Mouse (Mus musculus) stomach, postnatal 0 days (tissue): ENCODE measurements around the gene Aspg. TPM values are rescaled to one million over a fixed set of nuclear protein-coding genes. Genes with fewer than 3 reads are reported as not detected.

ENCODE experiments used
- ATAC-seq: fragments of 200-750 bp; cut with Nextera tagmentation; 2 replicates; pipeline ENCODE4 v1.8.0; 2017; ENCODE audit not compliant: low FRiP score, low TSS enrichment
- DNase-seq: peaks from one replicate; pipeline ENCODE4 v3.0.0-alpha.2; 2016; ENCODE audit warnings: low spot score
- H3K27ac ChIP-seq: fragments of 300-500 bp; sonication (generic); replicated peaks from 2 replicates; pipeline ENCODE4 v1.5.1; 2014; ENCODE audit warnings: mild to moderate bottlenecking, control low read depth
- H3K27me3 ChIP-seq: fragments of 300-500 bp; sonication (generic); 2 replicates; pipeline ENCODE4 v1.6.1; 2014; ENCODE audit warnings: low read length; ENCODE audit not compliant: control insufficient read depth, insufficient read depth
- H3K36me3 ChIP-seq: fragments of 300-500 bp; sonication (generic); 2 replicates; pipeline ENCODE4 v1.6.1; 2014; ENCODE audit warnings: low read length, mixed read lengths; ENCODE audit not compliant: control insufficient read depth, insufficient read depth
- H3K4me1 ChIP-seq: fragments of 300-500 bp; sonication (generic); replicated peaks from 2 replicates; pipeline ENCODE4 v1.6.1; 2014; ENCODE audit warnings: antibody characterized with exemption; ENCODE audit not compliant: control insufficient read depth, insufficient read depth
- H3K4me2 ChIP-seq: fragments of 300-500 bp; sonication (generic); replicated peaks from 2 replicates; pipeline ENCODE4 v1.6.1; 2014; ENCODE audit warnings: low read depth, mild to moderate bottlenecking, control low read depth, moderate library complexity
- H3K4me3 ChIP-seq: fragments of 300-500 bp; sonication (generic); 2 replicates; pipeline ENCODE4 v1.5.1; 2014; ENCODE audit warnings: low read depth, low read length, control low read depth
- H3K9ac ChIP-seq: fragments of 300-500 bp; sonication (generic); 2 replicates; pipeline ENCODE4 v1.6.1; 2014; ENCODE audit warnings: mild to moderate bottlenecking, low read length, control low read depth, mixed read lengths
- H3K9me3 ChIP-seq: fragments of 300-500 bp; sonication (generic); 2 replicates; pipeline ENCODE4 v1.6.1; 2016; ENCODE audit warnings: low read length; ENCODE audit not compliant: control insufficient read depth
- CTCF ChIP-seq: IDR thresholded peaks from 2 replicates; pipeline ENCODE4 v1.5.1; 2016; ENCODE audit warnings: antibody characterized with exemption, low read depth, mild to moderate bottlenecking, moderate library complexity
- EP300 ChIP-seq: optimal IDR thresholded peaks from 2 replicates; pipeline ENCODE3; 2016; ENCODE audit warnings: antibody characterized with exemption
- WGBS: fragments of 180-500 bp; shearing (Covaris S2); extraction: QIAGEN DNeasy Blood & Tissue Kit; methylation state at CpG from one replicate; pipeline ENCODE4 v1.1.7; 2014; 5-methylcytosine and 5-hydroxymethylcytosine counted together
- polyA plus RNA-seq: library from polyadenylated mRNA; unstranded; fragments of >200 nt; fragmentation: Nextera tagmentation; extraction: Ambion mirVana; gene quantifications from 2 replicates; pipeline ENCODE4 v1.2.1, GENCODE M21; 2015

Gene Aspg
- polyA plus RNA-seq, 1 experiment from 2014 or later, result 6.0 TPM

GRCm38 (mm10) chr12:112155218-112156051 is 49.0 kb downstream of the Aspg start:
- ATAC-seq (no peak), DNase-seq (no peak)
- no peak for TF ChIP-seq CTCF
- no peak for TF ChIP-seq EP300
- no peaks in the 10 kb centered on the region for H3K27me3 ChIP-seq
- no peaks in the 10 kb centered on the region for H3K4me1 ChIP-seq
- no peak overlapping the region for H3K4me3 ChIP-seq
- H3K9me3 ChIP-seq, result no peaks in the 10 kb centered on the region
- H3K27ac ChIP-seq, result peak overlapping the region; percentile 25
- no peak overlapping the region for H3K9ac ChIP-seq
- no peak overlapping the region for H3K4me2 ChIP-seq
- WGBS, result 74% methylated on average over 16 of the region's 16 CpGs
- no peaks in the 10 kb centered on the region for H3K36me3 ChIP-seq

DNA sequence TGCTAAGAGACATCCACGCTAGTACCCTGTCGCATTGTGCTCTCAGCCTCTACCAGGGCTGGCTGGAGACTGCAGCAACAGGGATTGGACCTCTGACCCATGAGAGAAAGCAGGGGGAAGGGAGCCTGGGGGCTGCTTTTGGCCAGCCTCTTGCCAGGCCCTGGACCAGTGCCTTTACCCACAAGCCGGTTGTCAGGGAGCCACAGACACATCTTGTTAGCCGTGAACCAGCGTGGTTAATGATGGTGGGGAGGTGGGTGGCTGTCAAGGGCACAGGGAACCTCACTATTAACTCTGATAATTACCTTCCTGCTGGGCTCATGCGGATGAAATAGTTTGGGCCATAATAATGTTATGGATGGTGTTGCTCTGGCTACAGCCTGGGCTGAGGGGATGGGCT is 50.3 kb downstream of the Aspg start:
- H3K27ac ChIP-seq, result no peak overlapping the region
- TF ChIP-seq CTCF, result no peak
- H3K27me3 ChIP-seq, result no peaks in the 10 kb centered on the region
- H3K9ac ChIP-seq, result no peak overlapping the region
- DNase-seq, result no peak
- ATAC-seq, result no peak
- H3K4me1 ChIP-seq, result no peaks in the 10 kb centered on the region
- H3K4me2 ChIP-seq, result no peak overlapping the region
- no peak overlapping the region for H3K4me3 ChIP-seq
- WGBS, result 90% methylated on average over 6 of the region's 6 CpGs
- H3K9me3 ChIP-seq, result no peaks in the 10 kb centered on the region
- H3K36me3 ChIP-seq, result no peaks in the 10 kb centered on the region

DNA sequence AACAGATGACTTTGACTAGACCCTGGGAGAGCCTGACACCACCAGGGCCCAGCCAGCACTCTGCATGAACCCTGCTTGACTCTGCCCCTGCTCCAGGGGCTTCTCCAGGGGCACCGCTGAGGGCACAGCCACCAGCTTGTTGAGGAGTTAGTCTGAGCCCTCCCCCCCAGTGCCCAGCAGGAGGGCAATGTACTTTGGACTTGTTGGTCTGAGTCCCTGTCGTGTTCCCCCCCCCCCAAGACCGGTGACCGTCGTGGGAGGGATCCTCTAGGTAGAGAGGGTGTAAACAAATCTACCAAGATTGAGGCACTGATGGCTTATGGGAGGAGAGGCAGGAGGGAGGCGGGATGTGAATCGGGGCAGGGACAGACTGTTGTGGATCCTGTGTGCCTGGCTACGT is 51.8 kb downstream of the Aspg start:
- DNase-seq (no peak), ATAC-seq (no peak)
- WGBS, result 40% methylated on average over 8 of the region's 8 CpGs
- H3K4me1 ChIP-seq, result no peaks in the 10 kb centered on the region
- no peaks in the 10 kb centered on the region for H3K9me3 ChIP-seq
- no peak overlapping the region for H3K27ac ChIP-seq
- H3K9ac ChIP-seq, result no peak overlapping the region
- H3K27me3 ChIP-seq, result no peaks in the 10 kb centered on the region
- no peak overlapping the region for H3K4me2 ChIP-seq
- no peak overlapping the region for H3K4me3 ChIP-seq
- no peaks in the 10 kb centered on the region for H3K36me3 ChIP-seq
- TF ChIP-seq EP300, result no peak
- no peak for TF ChIP-seq CTCF

DNA sequence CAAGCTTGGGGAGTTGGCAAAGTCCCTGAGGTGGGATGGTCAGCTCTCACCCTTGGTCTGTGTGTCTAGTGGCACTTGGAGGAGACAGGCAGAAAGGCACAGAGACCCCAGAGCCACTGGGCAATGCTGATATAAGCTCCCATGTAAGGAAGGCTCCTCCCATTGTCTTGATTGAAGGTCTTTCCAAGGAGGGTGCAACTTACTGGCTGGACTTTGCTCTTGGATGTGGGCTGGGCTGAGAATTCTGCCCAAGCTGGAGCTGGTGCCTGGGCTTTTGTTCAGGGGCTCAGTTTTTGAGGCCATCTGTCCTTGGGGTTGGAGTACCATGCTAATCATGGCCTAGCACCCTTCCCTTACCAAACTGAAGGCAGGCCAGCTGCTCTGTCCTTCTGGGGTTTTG is 52.3 kb downstream of the Aspg start:
- DNase-seq, result no peak
- no peak for TF ChIP-seq CTCF
- TF ChIP-seq EP300, result no peak
- no peaks in the 10 kb centered on the region for H3K27me3 ChIP-seq
- ATAC-seq, result no peak
- H3K4me3 ChIP-seq, result no peak overlapping the region
- H3K9me3 ChIP-seq, result no peaks in the 10 kb centered on the region
- H3K36me3 ChIP-seq, result no peaks in the 10 kb centered on the region
- H3K4me1 ChIP-seq, result no peaks in the 10 kb centered on the region
- no peak overlapping the region for H3K4me2 ChIP-seq
- no peak overlapping the region for H3K9ac ChIP-seq
- no peak overlapping the region for H3K27ac ChIP-seq

- Histone ChIP-seq H3K9ac (no peak overlapping the region), H3K4me2 (no peak overlapping the region), H3K27me3 (no peaks in the 10 kb centered on the region), H3K4me1 (no peaks in the 10 kb centered on the region), H3K27ac (no peak overlapping the region), H3K9me3 (no peaks in the 10 kb centered on the region), H3K4me3 (no peak overlapping the region), H3K36me3 (no peaks in the 10 kb centered on the region)
- TF ChIP-seq EP300, result no peak
- no peak for TF ChIP-seq CTCF
- no peak for ATAC-seq
- DNase-seq, result no peak
- 38% methylated on average over 16 of the region's 16 CpGs for WGBS
These were observed 57.7 kb downstream of the Aspg start for GRCm38 (mm10) chr12:112163981-112164839.

DNA sequence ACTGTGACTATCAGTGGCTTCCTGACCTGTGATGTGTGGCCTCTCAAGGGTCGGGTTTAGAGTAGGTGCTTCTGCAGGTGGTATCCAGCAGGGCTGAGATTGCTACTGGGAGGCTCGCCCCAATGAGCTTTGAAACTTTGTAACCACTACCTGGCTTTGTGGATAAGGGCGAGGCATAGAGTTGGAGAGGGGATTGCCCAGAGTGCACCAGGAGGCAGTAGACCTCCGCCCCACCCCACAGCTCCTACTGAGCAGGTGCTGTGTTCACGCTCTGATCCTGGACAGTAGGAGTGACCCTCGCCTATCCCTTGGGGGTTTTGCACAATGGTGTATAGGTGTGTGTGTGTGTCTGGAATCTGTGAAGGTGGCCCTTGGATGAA is 58.4 kb downstream of the Aspg start:
- no peak overlapping the region for H3K9ac ChIP-seq
- WGBS, result 59% methylated on average over 6 of the region's 6 CpGs
- no peak for DNase-seq
- H3K9me3 ChIP-seq, result no peaks in the 10 kb centered on the region
- no peaks in the 10 kb centered on the region for H3K36me3 ChIP-seq
- no peaks in the 10 kb centered on the region for H3K4me1 ChIP-seq
- H3K27ac ChIP-seq, result no peak overlapping the region
- no peak for ATAC-seq
- H3K4me3 ChIP-seq, result no peak overlapping the region
- H3K4me2 ChIP-seq, result no peak overlapping the region
- TF ChIP-seq EP300, result no peak
- no peaks in the 10 kb centered on the region for H3K27me3 ChIP-seq
